Mouse (Mus musculus) ES-Bruce4 (cell line): Measurements from ENCODE around the gene Hoxc6. TPM values are rescaled to one million over a fixed set of nuclear protein-coding genes. Genes with fewer than 3 reads are reported as not detected.

Experiments used
- H3K27ac ChIP-seq: 2 replicates; pipeline ENCODE4 v1.5.1; 2012; ENCODE audit warnings: low read length, inconsistent platforms; ENCODE audit not compliant: insufficient read depth
- H3K27me3 ChIP-seq: 2 replicates; pipeline ENCODE4 v1.6.1; 2012; ENCODE audit warnings: mild to moderate bottlenecking, low read length, inconsistent platforms; ENCODE audit not compliant: control insufficient read depth, poor library complexity, insufficient read depth, severe bottlenecking
- H3K36me3 ChIP-seq: 2 replicates; pipeline ENCODE4 v1.6.1; 2012; ENCODE audit warnings: inconsistent platforms, mild to moderate bottlenecking, low read length, moderate library complexity; ENCODE audit not compliant: control insufficient read depth, poor library complexity, insufficient read depth, severe bottlenecking
- H3K4me1 ChIP-seq: one replicate; pipeline ENCODE4 v1.8.1; 2011; ENCODE audit warnings: low read length; ENCODE audit not compliant: control insufficient read depth, insufficient read depth
- H3K4me3 ChIP-seq: 2 replicates; pipeline ENCODE4 v1.5.1; 2011; ENCODE audit warnings: low read depth, mild to moderate bottlenecking, low read length
- H3K9ac ChIP-seq: 2 replicates; pipeline ENCODE4 v1.6.1; 2012; ENCODE audit warnings: low read depth, mild to moderate bottlenecking, inconsistent platforms; ENCODE audit not compliant: poor library complexity, severe bottlenecking
- H3K9me3 ChIP-seq: replicated peaks from 2 replicates; pipeline ENCODE4 v1.6.1; 2012; ENCODE audit warnings: mild to moderate bottlenecking, low read length, inconsistent platforms; ENCODE audit not compliant: control insufficient read depth, poor library complexity, insufficient read depth, severe bottlenecking
- CTCF ChIP-seq: IDR thresholded peaks from one replicate; pipeline ENCODE4 v1.8.1; 2011; ENCODE audit warnings: low read depth, low read length
- EP300 ChIP-seq: IDR thresholded peaks from 2 replicates; pipeline ENCODE4 v1.6.1; 2011; ENCODE audit warnings: low read depth, low read length; ENCODE audit not compliant: insufficient read depth
- POLR2A ChIP-seq: IDR thresholded peaks from one replicate; pipeline ENCODE4 v1.8.1; 2011; ENCODE audit warnings: low read length; ENCODE audit not compliant: insufficient read depth
- polyA plus RNA-seq: library from polyadenylated mRNA; stranded (reverse); fragments of >200 nt; gene quantifications from 2 replicates; pipeline ENCODE4 v1.2.4, GENCODE M21; 2011; ENCODE audit warnings: low read depth; ENCODE audit not compliant: missing spikeins, insufficient read depth, insufficient read length

The Hoxc6 gene
- 1.3 TPM in 1 of 2 replicates, not detected in the other for polyA plus RNA-seq

- Histone ChIP-seq H3K9me3 (no peaks in the 10 kb centered on the region), H3K4me1 (no peaks in the 10 kb centered on the region), H3K4me3 (peak within 1 kb of the TSS; percentile 60), H3K27ac (no peak within 1 kb of the TSS), H3K36me3 (no peaks in the 10 kb centered on the region), H3K9ac (peak within 1 kb of the TSS; percentile 51), H3K27me3 (peaks cover 57% of the 10 kb centered on the region)
- TF ChIP-seq POLR2A (no peak), CTCF (no peak), EP300 (no peak)
Observed at GRCm38 (mm10) chr15:102997939-102998355, at the start of gene Hoxc6. Hoxc6 (plus strand) TSS chr15:102998257.

GRCm38 (mm10) chr15:102948842-102949241 is 49.2 kb upstream of the Hoxc6 start:
- Histone ChIP-seq H3K4me1 (no peaks in the 10 kb centered on the region), H3K9ac (no peak overlapping the region), H3K9me3 (no peaks in the 10 kb centered on the region), H3K4me3 (no peak overlapping the region), H3K36me3 (no peaks in the 10 kb centered on the region), H3K27ac (no peak overlapping the region), H3K27me3 (peaks cover 46% of the 10 kb centered on the region)
- TF ChIP-seq CTCF = no peak

- no peak overlapping the region for H3K9ac ChIP-seq
- TF ChIP-seq POLR2A = no peak
- TF ChIP-seq EP300 = no peak
- TF ChIP-seq CTCF = no peak
- no peaks in the 10 kb centered on the region for H3K36me3 ChIP-seq
- H3K27ac ChIP-seq = no peak overlapping the region
- H3K9me3 ChIP-seq = no peaks in the 10 kb centered on the region
- peaks cover 52% of the 10 kb centered on the region for H3K27me3 ChIP-seq
- H3K4me3 ChIP-seq = no peak overlapping the region
- no peaks in the 10 kb centered on the region for H3K4me1 ChIP-seq
Observed at GRCm38 (mm10) chr15:102949696-102950095, 48.4 kb upstream of the Hoxc6 start.

GRCm38 (mm10) chr15:102950877-102951276 is 47.2 kb upstream of the Hoxc6 start:
- Histone ChIP-seq H3K27ac (no peak overlapping the region), H3K27me3 (peaks cover 63% of the 10 kb centered on the region), H3K4me3 (no peak overlapping the region), H3K9ac (no peak overlapping the region), H3K4me1 (no peaks in the 10 kb centered on the region), H3K9me3 (no peaks in the 10 kb centered on the region), H3K36me3 (no peaks in the 10 kb centered on the region)
- TF ChIP-seq EP300 (no peak), CTCF (no peak), POLR2A (no peak)

- no peaks in the 10 kb centered on the region for H3K9me3 ChIP-seq
- H3K36me3 ChIP-seq = no peaks in the 10 kb centered on the region
- no peaks in the 10 kb centered on the region for H3K4me1 ChIP-seq
- no peak overlapping the region for H3K27ac ChIP-seq
- peaks cover 75% of the 10 kb centered on the region for H3K27me3 ChIP-seq
- TF ChIP-seq CTCF (no peak), EP300 (no peak), POLR2A (no peak)
- H3K4me3 ChIP-seq = no peak overlapping the region
- H3K9ac ChIP-seq = no peak overlapping the region
Observed at GRCm38 (mm10) chr15:102953561-102953960, 44.5 kb upstream of the Hoxc6 start.

- peaks cover 69% of the 10 kb centered on the region for H3K27me3 ChIP-seq
Observed at GRCm38 (mm10) chr15:102954192-102955006, 43.7 kb upstream of the Hoxc6 start, which contains the start of gene Hoxc11. Hoxc11 (plus strand) TSS chr15:102954427.

More at GRCm38 (mm10) chr15:102954192-102955006, 43.7 kb upstream of the Hoxc6 start, which contains the start of gene Hoxc11:
- TF ChIP-seq POLR2A (no peak), EP300 (no peak), CTCF (no peak)
- Histone ChIP-seq H3K4me1 (no peaks in the 10 kb centered on the region), H3K4me3 (peak within 1 kb of the TSS; percentile 45), H3K9me3 (no peaks in the 10 kb centered on the region), H3K36me3 (no peaks in the 10 kb centered on the region), H3K9ac (peak within 1 kb of the TSS; percentile 24; the same call in 1 of the 2 replicates), H3K27ac (no peak within 1 kb of the TSS)
